Mouse (Mus musculus) thymus, postnatal 4 days (tissue): ENCODE measurements around the gene Prss2.

ENCODE experiments used
- DNase-seq: peaks from one replicate; pipeline ENCODE4 v3.0.0; 2021

Gene Prss2

DNA sequence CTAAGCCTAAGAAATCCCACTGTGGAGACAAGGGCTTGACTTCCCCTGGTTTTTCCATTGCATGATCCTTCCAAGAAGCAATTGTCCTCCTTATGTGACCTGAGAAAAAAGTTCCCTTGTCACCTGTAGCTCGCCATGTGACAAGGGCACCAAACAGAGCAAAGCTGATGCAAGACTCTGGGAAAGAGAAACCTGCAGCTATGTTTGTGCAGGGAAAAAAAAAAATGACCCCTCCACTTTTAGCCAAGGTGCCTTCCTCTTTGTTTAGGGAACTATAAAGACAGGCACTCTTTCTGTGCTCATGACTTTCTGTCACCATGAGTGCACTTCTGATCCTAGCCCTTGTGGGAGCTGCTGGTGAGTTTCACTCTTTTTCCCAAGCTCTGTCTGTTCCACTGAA, at the start of gene Prss2:
Gene Prss2 (plus strand): TSS at position 301 of the 400 bp plus-strand sequence.
- no peak for DNase-seq

DNA sequence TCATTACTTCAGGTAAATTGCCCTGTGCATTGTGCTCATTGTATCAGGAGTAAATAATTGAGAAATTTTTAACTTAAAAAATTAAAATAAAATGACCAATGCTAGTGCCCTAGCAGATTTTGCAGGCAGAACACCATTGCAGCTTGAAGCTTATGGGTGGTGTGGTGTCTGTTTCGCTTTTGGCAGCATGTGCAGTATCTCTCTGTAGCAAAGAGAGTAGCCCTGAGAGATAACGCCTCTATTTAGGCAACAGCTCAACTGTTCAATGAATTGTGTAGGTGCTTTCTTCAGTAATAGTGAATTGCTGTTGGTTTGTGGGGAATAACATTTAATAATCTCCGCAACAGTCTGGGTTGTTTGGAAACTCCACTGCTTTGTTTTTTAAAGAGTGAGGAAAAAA, 22.2 kb upstream of the Prss2 start:
- no peak for DNase-seq

DNA sequence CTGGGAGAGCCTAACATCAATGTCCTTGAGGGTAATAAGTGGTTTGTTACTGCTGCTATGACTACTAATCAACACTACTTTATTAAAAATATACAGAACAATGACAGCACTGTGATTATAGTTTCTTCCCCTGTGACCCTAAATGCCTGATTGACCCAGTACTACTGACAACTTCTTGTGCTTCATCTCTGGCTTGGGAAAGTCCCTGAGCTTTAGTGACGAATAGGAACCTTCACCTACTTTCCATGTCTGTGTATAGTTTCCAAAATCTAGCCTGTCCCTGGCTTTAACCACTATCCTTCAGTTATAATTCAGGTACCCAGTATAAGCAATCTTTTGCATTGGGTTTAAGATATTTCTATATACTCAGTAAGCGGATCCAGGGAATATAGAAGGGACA, 16.7 kb upstream of the Prss2 start:
- no peak for DNase-seq

DNA sequence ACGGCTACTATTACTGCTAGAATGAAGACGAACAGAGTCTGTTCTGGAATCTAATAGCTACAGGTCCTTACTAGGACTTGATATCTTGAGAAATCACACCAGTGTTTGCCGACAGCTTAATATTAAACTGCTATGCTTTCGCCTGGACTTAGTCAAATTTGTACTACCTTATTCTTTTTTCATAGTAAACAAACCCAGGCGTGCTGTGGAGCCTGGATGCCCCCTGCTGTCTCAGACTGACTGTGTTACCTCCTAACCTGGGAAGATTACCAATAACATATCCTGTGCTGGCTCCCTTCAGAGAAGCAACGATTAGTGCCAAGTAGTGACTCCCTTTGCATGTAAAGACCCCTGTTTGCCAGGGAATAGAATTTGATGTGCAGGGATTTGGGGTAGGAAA, 16.3 kb upstream of the Prss2 start:
- DNase-seq, result peak; percentile 57

DNA sequence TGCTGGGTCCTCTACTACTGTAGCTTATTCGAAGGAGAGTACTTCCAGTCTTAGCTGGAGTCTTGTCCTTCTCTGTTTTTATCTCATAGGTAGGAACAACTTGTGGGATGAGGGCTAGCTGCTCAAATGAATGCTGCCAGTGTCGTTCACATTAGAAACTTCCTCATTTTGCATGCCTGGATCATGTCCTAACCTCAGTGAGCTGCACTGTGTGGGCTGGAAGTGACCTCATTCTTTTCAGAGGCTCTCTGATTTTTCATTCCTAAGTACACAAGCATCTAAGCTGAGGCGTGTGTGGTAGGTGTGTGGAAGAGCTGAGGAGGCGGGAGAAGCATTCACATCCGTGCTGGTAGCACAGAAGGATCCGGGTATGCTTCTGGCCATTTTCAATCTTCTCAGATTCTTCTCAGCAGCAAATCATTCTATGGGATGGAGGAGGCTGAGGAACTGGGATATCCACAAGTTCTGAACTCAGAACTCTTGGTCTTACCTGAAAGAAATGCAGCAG, 3.5 kb upstream of the Prss2 start:
- DNase-seq, result no peak

DNA sequence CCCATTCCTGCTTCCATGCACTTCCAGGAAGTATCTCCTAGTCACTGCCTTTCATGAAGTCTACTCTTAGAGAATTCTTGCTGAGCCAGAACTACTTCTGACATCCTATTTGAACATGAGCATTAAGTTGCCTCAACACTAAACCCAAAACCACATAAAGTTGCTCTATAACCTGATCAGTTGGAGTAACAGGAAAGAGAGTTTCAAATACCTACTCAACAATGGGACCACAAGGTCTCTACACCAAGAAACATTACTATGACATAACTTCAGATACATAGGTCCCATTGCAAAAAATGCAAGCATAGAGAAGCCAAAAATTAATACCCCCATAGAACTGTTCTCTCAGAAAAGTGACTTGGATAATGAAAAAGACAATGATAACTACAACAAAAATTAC, 4.9 kb downstream of the Prss2 start:
- no peak for DNase-seq

DNA sequence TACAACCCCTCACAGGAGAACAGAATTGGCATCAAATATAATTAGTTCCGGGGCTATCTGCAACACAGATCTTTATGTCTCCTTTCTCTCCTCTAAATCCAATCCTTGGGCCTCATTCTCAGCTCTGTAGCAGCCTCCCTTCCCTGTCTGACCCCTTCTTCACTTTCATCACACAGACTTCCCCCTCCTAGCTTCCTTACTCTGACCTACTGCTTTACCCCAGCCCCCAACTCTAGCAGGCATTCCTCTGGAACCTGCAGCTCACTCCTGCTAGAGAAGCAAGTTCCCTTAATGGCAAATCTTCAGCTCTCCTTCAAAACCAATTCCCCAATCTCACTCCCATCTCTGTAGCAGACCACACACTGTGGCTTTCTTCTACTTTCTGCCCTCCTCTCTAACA, 5.8 kb downstream of the Prss2 start:
- no peak for DNase-seq

DNA sequence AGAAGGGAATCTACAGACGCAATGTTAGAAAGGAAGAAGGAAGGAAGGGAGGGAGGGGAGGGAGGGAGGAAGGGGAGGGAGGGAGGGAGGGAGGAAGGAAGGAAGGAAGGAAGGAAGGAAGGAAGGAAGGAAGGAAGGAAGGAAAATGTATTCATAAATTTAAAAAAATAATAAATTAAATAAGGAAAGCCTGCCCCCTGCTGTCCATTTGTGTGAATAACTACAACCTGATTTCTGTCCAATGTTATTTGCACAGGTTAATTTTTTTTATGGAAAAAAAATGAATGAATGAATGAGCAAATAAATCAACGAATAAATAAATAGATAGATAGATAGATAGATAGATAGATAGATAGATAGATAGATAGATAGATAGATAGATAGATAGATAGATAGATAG, 8.4 kb downstream of the Prss2 start:
- peak; percentile 37 for DNase-seq

DNA sequence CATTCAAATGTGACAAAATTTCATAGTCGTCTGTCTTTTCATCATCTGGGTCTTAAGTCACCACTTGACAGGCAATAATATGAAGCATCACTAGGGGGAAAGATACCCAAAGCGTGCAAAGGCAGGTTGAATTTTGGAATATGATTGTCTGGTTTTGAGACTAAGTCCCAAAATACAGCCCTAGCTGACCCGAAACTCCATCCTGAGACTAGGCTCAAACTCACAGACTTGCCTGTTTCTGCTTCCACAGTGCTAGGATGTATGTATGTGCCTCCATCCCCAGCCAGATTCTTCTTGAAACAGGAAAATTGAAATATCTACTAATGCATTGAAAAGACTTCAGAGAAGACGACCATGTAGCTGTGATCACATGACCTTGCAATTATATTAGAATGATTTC, 10.6 kb downstream of the Prss2 start:
- peak; percentile 9 for DNase-seq

DNA sequence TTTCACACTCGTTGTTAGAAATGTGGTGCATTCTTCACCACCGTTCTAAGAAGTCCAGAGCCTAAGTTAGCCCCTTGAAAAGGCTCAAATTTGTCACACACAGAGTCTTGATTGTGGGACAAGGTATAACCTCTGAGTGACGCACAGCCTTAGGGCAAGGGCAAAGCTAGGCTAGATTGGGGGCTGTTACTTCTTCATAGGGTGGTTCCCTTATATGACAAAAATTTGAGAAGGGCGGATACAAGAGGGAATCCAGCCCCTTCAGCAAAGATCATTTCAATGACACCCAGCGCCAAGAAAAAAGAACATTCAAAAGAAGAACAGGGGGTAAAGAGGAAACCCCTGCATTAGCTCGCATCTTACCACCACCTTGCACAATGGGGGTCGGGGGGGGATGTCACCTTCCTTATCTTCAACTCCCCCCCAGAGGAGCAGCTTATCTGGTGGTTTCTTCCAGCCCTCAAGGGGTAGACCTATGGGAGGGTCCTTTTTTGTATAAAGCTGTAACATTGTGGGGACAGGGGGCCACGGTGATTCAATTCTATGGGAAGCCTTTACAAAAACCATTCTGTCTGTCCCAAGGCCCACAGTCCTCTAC, 11.2 kb downstream of the Prss2 start:
- peak; percentile 41 for DNase-seq

DNA sequence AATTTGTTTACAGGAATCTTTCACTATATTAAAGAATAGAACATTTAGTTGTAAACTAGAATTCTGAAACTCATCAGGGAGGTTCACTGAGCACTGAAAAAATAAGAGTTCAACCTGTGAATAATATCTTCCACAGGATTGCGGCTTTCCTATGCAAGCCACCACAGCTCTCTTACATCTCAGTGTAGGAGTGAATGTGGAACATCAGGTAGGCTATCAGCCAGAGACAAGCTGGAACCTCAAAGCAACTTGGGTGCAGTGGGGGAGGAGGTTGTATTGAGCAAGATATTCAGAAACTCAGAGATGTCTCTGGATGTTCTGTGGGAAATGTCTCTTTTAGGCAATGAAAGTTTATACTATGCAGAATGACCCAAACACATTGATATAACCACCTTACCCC, 15.8 kb downstream of the Prss2 start:
- DNase-seq, result peak; percentile 41

DNA sequence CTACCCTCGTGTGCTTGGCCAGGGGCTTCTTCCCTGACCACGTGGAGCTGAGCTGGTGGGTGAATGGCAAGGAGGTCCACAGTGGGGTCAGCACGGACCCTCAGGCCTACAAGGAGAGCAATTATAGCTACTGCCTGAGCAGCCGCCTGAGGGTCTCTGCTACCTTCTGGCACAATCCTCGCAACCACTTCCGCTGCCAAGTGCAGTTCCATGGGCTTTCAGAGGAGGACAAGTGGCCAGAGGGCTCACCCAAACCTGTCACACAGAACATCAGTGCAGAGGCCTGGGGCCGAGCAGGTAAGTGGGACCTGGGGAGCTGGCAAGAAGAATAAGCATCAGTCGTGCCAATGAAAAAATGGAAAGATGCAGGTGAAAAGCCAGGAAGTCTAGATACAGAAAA, 16.7 kb downstream of the Prss2 start:
- DNase-seq, result peak; percentile 47

DNA sequence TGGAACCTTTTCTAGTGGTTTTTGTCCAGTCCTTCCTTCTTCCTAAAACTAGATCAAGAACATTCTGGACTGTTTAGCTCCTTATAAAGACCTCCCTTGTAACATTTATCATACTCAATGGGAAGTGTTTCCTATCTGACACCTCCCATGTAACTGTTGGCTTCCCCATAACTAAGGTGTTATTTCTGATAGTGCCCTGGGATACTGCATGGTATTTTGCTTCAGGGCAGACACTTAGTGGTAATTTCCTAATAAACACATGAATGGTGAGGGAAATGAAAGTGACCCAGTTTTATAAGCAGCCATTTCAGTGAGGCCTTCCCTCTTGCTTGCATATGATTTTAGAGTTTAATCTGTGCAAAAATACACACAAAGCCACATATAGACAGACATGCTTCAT, 19.2 kb downstream of the Prss2 start:
- no peak for DNase-seq

DNA sequence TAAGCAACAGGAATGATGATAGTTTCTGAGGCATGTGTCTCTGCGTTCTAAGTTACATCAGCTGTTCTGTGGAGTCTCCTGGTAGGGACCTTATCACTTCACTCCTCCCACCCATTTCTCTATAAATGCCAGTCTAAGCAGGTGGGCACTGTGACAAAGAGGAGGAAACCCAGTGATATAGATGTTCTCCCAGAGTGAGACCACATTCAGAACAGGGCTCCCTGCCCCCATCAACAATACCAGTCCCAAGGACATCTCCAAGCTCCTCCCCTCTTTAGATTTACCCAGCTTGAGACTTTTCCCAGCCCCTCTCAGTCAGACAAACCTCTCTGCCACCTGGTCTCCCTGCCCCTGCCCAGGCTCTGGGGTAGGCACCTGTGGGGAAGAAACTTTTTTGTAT, 20.2 kb downstream of the Prss2 start:
- DNase-seq, result peak; percentile 76

DNA sequence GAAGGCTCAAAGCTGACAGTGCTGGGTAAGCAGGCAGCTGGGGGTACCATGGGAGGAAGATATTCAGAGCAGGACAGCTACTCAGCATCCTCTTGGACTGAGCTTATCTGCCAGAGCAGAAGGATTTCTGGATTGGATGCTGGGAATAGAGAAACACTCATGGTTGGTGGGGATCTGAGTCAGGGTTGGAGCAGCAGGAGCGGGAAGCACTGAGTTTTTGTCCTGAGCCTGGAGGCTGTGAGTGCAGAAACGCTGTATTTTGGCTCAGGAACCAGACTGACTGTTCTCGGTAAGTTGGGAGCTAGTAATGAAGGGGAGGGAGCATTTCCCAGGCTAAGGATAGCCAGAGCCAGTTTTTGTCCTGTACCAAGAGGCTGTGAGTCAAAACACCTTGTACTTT, 21.4 kb downstream of the Prss2 start:
- DNase-seq, result no peak

DNA sequence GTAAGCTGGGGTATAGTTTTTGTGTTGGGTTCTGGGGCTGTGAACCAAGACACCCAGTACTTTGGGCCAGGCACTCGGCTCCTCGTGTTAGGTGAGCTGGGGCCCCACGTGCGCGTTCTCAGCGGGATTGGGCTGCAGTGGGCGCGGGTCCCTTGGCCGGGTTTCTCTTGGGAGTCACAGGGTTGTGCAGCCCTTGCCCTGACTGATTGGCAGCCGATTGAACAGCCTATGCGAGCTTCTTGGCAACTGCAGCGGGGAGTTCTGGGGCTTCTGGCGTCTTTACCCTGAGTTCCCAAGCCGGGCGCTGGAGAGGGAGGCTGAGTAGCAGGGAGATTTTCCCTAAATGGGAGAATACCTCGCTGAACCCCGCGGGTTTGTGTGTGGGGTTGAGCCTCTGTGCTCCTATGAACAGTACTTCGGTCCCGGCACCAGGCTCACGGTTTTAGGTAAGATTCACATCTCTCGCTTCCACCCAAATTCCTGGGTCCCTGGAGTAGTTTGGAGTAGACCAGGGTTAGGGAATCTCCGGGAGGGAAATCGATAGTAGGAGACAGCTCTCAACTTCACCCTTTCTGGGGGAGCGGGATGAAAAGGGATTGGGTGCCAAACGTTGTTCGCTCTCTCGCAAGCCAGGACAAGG, 21.9 kb downstream of the Prss2 start:
- DNase-seq, result peak; percentile 77

DNA sequence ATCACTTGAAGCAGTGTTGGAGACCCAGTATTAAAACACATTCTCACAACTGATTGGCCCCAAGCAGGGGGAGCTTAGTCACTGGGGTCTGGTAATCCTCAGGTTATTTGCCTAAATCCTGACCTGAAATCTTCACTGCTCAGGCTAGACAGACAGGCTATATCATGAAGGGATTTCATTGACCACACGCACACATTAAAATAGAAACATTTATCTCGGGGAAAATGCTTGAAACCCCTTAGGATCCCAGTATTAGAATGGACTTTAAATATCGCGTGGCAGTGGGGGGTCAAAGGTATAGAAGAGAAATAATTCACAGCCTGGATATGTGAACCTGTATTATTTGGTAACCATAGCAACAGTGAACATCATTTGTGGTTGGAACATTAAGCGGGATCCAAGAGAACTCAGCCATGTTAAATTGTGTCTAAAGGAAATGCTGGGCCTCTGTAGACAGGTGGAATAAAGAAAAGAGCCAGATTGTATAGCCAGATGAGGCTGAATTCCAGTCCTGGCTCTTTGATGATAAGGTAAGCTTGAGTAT, 22.9 kb downstream of the Prss2 start:
- DNase-seq, result peak; percentile 48

DNA sequence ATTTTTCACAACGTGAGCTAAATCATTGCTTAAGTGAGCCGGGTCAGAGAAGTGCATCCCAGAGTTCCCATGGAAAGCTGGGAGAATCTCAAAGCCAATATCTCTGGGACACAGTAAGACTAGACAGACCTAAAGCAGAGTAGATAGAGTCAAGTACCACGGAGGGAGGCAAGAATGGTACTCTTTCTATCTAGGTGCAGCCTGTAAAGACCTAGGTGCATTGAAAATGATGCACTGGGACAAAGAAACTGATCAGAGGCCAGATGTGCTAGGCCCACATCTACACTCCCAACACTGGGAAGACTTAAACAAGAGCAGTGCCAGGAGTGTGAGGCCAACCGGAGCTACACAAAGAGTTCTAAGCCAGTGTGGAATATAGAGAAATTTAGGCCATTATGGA, 23.7 kb downstream of the Prss2 start:
- peak; percentile 43 for DNase-seq

DNA sequence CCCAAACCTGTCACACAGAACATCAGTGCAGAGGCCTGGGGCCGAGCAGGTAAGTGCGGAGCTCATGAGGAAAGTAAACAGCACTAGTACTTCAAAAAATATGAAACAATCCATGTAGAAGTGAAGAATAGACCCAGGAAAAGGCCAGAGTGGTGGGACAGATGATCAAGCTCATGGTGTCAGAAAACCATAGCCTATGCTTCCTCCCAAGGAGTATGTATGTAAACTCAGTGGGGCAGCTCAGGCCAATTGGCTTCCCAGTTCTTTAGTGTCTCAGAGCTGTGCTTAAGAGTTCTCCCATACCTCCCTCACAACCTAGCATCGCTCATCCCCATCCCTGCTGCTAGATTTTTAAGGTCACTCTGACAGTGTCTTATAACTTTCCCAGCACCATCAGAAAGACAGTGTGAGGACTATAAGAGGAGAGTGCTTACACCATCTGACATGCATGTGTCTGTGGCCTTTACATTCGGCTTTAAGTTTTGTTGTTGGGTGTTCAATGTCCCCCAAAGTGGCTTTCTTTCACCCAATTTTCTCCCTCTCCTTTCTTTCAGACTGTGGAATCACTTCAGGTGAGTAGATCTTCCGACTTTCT, 25.6 kb downstream of the Prss2 start:
- DNase-seq, result peak; percentile 57

DNA sequence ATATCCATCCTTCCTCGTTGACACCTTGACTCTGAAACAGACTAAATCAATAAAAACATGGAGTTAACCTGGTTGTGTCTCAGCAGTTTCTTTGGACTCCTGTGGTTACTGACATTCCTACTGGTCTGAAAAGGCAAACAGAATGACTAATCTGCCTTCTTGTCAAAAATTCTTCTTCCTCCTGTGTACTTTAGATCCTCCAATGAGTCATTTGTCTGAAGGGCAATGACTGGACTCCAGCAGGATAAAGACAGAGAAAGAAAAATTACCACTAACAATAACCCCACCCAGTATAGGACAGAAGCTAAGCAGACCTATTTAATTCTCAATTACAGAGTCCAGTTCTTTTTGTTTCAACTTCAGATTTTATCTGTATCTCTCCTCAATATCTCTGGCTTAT, 26.7 kb downstream of the Prss2 start:
- DNase-seq, result no peak

DNA sequence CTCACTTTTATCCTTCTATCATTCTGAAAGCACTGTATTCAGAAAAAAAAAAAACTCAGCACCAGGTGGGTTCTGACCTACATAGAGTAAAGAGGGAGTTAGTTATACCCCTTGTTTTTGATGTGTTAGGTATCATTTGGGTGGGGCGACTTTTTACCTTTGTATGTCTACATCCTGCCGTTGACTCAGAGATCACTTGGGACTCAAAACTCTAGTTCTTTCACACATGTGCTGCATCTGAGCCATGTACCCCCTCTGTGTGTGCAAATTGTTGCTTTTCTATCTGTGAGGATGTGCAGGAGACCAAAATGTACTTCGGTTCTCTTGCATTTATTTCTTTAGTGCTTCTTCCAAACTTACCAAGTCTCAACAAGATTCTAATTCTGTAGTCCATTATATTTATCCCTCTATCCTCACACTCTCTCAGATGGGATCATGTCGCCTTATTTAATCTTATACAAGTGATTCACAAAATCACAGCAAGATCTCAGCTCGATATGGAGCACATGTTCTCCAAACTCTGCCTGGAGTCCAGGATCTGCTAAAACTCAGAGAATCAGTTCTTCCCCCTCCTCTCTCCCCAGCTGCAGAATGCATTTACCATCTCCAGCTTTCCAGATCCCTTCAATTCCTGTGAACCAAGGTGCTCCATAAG, 31.9 kb downstream of the Prss2 start:
- DNase-seq, result peak; percentile 68

DNA sequence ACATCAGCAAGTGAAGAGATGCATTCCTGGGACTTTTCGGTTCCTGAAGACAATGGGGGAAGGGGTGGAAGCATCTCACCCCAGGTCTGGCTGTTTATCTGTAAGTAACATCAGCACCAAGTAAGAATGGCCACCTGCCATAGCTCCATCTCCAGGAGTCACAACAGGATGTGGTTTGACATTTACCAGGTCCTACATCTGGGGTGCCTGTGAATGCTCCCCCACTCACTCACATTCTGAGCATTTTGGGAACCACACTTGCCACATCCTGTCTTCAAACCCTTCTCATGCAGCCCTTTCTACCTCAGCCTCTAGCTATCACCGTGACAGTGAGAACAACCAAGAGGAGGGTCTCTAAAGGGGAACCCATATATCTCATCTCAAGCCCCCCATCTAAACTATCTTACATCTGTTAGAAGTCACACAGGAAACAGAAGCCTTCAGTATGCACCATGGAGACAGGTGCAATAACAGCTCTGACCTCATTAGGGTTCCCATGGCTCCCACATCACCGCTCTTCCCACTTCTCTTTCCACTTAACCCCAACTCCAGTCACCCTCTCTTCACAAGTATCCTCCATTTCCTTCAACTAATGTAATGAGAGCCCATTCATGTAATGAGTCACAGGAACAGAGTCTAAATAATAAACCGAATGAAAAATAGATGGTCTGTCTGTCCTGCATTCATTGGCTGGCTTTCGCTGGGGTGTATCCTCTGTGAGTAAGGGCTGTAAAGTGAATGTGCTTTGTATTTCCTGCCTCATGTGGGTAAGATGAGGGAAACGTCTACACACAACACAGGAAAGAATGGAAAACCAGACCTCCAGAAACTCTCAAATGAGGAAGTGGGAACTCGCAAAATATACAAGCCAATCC, 32.9 kb downstream of the Prss2 start:
- peak; percentile 71 for DNase-seq

DNA sequence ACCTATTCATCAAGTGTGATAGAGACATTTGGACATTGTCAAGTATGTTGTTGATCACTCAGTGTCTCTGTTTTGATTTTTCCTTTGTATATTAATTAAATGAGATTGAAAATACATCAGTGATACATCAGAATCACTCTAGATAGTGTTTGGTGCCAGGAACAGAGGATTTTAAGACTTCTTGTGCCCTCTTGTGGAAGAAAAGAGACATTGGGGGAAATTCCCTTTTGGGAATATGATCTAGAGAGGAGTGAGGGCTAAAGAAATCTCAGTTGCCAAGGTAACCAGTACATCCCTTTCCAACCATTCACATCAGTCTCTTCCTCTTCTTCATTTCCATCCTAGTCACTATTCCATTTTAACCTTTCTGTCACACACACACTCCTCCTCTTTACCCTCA, 34.8 kb downstream of the Prss2 start:
- no peak for DNase-seq
